Mouse (Mus musculus) limb, embryonic 10.5 days (tissue): Measurements from ENCODE around the gene Sbno2. TPM values are rescaled to one million over a fixed set of nuclear protein-coding genes. Genes with fewer than 3 reads are reported as not detected.

ENCODE experiments used
- DNase-seq: peaks from one replicate; pipeline ENCODE4 v3.0.0-alpha.2; 2017; ENCODE audit warnings: low spot score
- H3K27ac ChIP-seq: fragments of 300-500 bp; sonication (generic); 2 replicates; pipeline ENCODE4 v1.5.1; 2016; ENCODE audit warnings: mild to moderate bottlenecking
- H3K27me3 ChIP-seq: fragments of 300-500 bp; sonication (generic); 2 replicates; pipeline ENCODE4 v1.6.1; 2016; ENCODE audit warnings: low read depth, mild to moderate bottlenecking; ENCODE audit not compliant: poor library complexity, severe bottlenecking
- H3K36me3 ChIP-seq: fragments of 300-500 bp; sonication (generic); 2 replicates; pipeline ENCODE4 v1.6.1; 2016; ENCODE audit warnings: mild to moderate bottlenecking, moderate library complexity
- H3K4me1 ChIP-seq: fragments of 300-500 bp; sonication (generic); 2 replicates; pipeline ENCODE4 v1.6.1; 2016
- H3K4me3 ChIP-seq: fragments of 300-500 bp; sonication (generic); 2 replicates; pipeline ENCODE4 v1.5.1; 2016; ENCODE audit warnings: mild to moderate bottlenecking, moderate library complexity
- H3K9me3 ChIP-seq: fragments of 300-500 bp; sonication (generic); replicated peaks from 2 replicates; pipeline ENCODE4 v1.6.1; 2016; ENCODE audit warnings: mild to moderate bottlenecking
- WGBS: fragments of 180-500 bp; shearing (Covaris S2); methylation state at CpG from one replicate; pipeline ENCODE4 v1.1.7; 2016; 5-methylcytosine and 5-hydroxymethylcytosine counted together
- polyA plus RNA-seq: library from polyadenylated mRNA; unstranded; fragments of >200 nt; fragmentation: Nextera tagmentation; extraction: Ambion mirVana; gene quantifications from 2 replicates; pipeline ENCODE4 v1.2.1, GENCODE M21; 2016

Gene Sbno2
- polyA plus RNA-seq, 1 experiment from 2014 or later: 18.4 TPM

DNA sequence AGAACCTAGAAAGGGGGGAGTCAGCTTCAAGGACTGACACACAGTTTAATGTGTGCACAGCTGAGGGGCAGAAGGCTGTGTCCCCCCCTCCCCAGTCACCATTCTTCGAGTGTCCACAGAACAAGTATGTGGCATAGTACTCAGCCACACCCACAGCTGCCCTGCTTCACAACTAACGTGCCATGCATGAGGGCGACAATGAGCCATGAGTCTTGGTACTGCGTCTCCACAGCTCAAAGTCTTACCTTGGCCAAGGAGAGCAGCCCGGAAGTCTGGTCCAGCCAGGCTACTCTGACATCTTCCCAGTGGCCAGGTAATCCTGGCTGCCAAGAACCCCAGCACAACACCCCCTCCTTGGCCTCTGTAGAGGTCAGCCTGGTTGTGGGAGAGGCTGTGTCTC is 12.7 kb downstream of the Sbno2 start:
- WGBS: 90% methylated on average over 5 of the region's 5 CpGs
- Histone ChIP-seq H3K4me1 (peaks cover 23% of the 10 kb centered on the region), H3K36me3 (peaks cover 16% of the 10 kb centered on the region), H3K27me3 (no peaks in the 10 kb centered on the region), H3K4me3 (no peak overlapping the region), H3K27ac (no peak overlapping the region), H3K9me3 (no peaks in the 10 kb centered on the region)
- no peak for DNase-seq

DNA sequence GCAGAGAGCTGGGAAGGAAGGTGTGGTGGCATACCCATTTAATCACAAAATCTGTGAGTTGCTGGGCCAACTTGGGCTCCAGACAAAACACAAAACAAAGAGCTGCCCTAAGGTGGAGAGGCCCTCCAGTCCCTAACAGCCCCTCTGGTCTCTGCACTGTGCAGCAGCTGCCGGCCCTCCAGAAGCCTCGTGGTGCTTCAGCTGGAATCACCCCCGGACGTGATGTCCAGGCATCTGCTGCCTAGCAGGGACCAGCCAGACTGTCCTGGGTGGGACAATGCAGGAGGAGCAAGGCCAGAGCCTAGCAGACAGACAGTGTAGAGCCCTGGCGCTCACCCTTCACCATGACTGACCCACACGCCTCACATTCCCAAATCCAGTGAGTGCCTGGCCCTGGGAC is 13.8 kb downstream of the Sbno2 start:
- Histone ChIP-seq H3K36me3 (peaks cover 16% of the 10 kb centered on the region), H3K27ac (no peak overlapping the region), H3K27me3 (no peaks in the 10 kb centered on the region), H3K4me1 (peaks cover 13% of the 10 kb centered on the region), H3K9me3 (no peaks in the 10 kb centered on the region), H3K4me3 (no peak overlapping the region)
- 93% methylated on average over 6 of the region's 6 CpGs for WGBS
- no peak for DNase-seq

DNA sequence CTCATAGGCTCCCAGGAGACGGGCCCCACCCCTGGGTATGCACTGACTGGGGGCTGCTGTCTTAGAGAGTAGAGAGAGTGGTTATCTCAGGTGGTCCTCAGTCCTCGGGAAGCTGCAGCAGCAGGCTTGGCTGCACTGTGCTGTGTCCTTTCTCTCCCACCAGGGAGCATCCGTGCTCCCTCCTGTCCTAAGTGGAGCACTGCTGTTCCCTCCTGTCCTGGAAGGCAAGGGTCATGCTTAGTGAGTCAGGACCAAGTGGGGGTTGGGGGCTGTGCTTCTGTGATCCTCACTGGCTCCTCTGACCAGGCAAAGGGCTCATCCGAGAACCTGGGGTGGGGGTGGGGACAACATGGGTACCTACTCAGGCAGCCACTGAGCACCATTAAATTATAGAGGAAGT is 16.2 kb downstream of the Sbno2 start:
- Histone ChIP-seq H3K27ac (no peak overlapping the region; the same call in 1 of the 2 replicates), H3K4me3 (0 out of 2 replicates have a peak overlapping the region, but pooled peaks have one; percentile 5)

DNA sequence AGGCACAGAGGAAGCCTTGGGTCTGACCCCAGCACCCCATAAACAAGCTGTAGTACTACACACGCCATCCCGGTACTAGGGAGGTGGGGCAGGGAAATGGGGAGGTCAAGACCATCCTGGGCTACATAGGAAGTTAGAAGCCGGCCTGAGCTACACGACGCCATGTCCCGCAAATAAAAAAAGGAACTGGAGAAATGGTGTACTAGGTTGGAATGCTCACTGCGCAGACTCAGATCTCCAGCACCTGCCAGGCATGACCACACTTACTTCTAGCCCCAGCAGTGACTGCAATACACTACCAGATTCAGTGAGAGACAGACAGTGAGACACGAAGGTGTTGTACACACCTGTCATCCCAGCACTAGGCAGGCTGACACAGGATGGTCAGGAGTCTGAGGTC is 17.9 kb downstream of the Sbno2 start:
- Histone ChIP-seq H3K9me3 (no peaks in the 10 kb centered on the region), H3K4me1 (peaks cover 7% of the 10 kb centered on the region), H3K36me3 (peaks cover 48% of the 10 kb centered on the region), H3K4me3 (no peak overlapping the region), H3K27me3 (no peaks in the 10 kb centered on the region), H3K27ac (no peak overlapping the region)
- no peak for DNase-seq
- WGBS: 93% methylated on average over 8 of the region's 8 CpGs

More for the DNA sequence above, 16.2 kb downstream of the Sbno2 start:
- H3K4me1 ChIP-seq: peaks cover 7% of the 10 kb centered on the region
- no peaks in the 10 kb centered on the region for H3K9me3 ChIP-seq
- H3K36me3 ChIP-seq: peaks cover 31% of the 10 kb centered on the region
- no peak for DNase-seq
- WGBS: 61% methylated on average over 4 of the region's 4 CpGs
- H3K27me3 ChIP-seq: no peaks in the 10 kb centered on the region

DNA sequence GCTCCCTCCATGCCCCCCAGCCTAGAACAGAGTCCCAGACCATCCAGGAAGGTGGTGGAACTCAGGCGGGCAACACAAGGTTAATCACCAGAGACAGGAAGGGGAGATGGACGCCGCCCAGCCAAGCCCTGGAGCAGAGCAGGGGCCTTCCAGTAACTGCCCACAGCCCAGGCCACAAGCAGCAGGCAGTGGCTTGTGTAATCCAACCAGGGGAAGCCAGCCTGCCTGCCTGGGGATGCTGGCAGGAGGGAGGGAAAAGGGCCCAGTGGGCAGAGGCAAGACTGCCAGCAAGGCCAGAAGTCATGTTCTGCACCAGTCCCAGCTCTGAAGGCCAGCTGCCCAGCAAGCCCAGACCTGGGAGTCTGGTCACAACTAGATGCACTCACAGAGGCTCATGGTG is 18.5 kb downstream of the Sbno2 start:
- no peak overlapping the region for H3K4me3 ChIP-seq
- peaks cover 54% of the 10 kb centered on the region for H3K36me3 ChIP-seq
- WGBS: 77% methylated on average over 3 of the region's 3 CpGs
- peaks cover 7% of the 10 kb centered on the region for H3K4me1 ChIP-seq
- no peaks in the 10 kb centered on the region for H3K9me3 ChIP-seq
- peak overlapping the region; percentile 31; the same call in 1 of the 2 replicates for H3K27ac ChIP-seq
- H3K27me3 ChIP-seq: no peaks in the 10 kb centered on the region
- DNase-seq: no peak

DNA sequence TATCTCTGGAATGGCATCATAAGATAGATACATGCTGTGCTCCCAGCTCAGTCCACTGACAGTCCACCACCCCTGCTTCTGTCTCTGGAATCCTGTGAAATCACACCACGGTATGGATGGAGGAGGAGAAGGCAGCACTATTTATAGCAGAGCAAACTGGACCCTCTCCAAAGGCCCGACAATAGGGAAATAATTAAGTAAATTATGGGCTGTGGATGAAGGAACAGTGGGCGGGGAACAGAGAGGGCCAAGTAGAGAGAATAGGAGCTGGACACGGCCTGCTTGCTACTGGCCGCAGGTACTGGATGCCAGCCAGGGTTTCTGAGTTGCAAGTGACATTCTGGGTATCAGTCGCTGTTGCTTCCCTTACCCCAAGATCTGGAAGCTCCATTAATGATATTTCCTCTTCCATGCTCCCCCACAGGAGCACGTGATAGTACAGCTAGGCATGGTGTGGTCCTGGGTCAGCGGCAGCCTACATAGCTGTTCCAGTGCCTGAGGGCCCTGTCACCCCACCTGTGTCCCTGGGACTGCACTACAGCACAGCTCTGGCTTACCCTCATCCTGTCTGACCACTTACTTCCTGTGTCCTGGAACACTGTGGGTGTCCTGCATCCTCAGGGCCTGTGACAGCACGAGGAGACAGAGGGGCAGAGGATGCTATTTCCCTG is 20.4 kb downstream of the Sbno2 start:
- no peaks in the 10 kb centered on the region for H3K9me3 ChIP-seq
- no peak for DNase-seq
- no peaks in the 10 kb centered on the region for H3K27me3 ChIP-seq
- 84% methylated on average over 9 of the region's 9 CpGs for WGBS
- H3K27ac ChIP-seq: no peak overlapping the region
- peaks cover 64% of the 10 kb centered on the region for H3K36me3 ChIP-seq
- H3K4me3 ChIP-seq: no peak overlapping the region
- peaks cover 7% of the 10 kb centered on the region for H3K4me1 ChIP-seq

DNA sequence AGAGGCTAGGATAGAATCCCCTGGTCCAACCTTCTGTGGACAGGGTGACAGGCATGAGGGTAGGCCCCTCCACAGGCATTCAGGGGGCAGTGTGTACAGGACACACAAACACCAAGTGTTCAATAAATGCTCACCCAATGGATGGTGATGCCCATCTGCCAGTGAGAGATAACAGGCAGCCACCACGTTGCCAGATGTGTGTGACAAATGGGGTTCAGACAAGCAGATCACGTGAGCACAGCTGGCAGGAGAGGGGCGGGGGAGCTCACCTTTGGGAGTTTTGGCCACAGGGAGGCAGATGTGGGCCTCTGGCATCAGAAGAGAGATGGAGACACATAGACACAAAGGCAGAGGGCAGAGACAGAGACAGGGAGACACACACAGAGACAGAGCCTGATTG is 24.3 kb downstream of the Sbno2 start:
- Histone ChIP-seq H3K4me1 (peaks cover 2% of the 10 kb centered on the region), H3K36me3 (peaks cover 82% of the 10 kb centered on the region), H3K4me3 (no peak overlapping the region), H3K27me3 (no peaks in the 10 kb centered on the region), H3K9me3 (no peaks in the 10 kb centered on the region), H3K27ac (no peak overlapping the region)
- WGBS: 82% methylated on average over 3 of the region's 3 CpGs
- DNase-seq: no peak

DNA sequence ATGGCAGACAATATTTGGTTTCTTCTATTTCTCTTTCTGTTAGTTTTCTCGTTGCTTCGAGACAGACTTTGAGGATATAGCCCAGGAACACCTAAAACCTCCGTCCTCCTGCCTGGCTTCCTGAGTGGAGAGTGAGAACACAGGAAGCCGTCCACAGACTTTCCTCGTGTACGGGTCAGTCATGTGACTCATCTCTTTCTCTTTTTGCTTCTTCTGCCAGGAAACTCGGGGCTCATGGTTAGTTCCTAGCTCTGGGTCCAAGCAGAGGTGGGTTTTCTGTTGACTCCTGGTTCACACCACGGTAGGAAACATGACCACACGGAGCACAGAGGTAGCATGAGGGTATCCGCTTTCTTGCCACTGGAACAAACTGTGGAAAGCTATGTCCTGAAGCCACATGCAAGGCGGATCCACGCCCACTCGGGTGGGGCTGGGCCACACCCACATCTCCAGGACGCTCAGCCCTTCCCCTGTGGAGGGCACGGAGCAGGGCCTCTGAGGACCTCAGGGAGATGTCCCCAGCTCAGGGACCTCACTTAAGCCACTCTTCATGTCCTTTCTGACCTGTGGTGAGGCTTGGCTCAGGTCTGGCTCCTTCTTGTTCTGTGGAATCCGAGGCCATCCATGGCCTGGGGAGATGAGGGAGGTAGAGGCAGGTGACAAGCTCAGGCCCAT is 24.8 kb downstream of the Sbno2 start:
- WGBS: 87% methylated on average over 16 of the region's 16 CpGs
- H3K4me3 ChIP-seq: no peak overlapping the region

DNA sequence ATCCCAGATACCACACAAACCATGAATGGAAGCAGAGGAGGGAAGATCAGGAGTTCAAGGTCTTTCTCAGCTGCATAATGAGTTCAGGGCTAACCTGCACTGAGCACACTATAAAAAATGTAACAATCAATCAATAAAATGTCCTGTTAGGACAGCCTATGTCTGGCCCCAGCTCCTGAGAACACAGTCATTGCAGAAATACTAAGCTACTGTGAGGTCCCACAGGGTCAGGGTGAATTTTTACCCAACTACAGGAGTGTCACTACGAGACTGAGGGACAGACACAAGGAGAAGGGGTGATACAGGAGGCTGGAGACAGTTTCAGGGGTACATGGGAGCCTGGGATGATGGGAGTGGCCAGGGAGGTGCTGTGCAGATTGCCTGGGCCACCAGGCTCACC is 27.0 kb downstream of the Sbno2 start:
- H3K4me1 ChIP-seq: peaks cover 23% of the 10 kb centered on the region
- no peak for DNase-seq
- H3K9me3 ChIP-seq: no peaks in the 10 kb centered on the region
- WGBS: 94% methylated on average over 1 of the region's 1 CpGs
- no peak overlapping the region for H3K27ac ChIP-seq
- H3K36me3 ChIP-seq: peaks cover 57% of the 10 kb centered on the region
- H3K4me3 ChIP-seq: no peak overlapping the region
- H3K27me3 ChIP-seq: no peaks in the 10 kb centered on the region

More for the DNA sequence above, 24.8 kb downstream of the Sbno2 start:
- no peaks in the 10 kb centered on the region for H3K9me3 ChIP-seq
- peaks cover 79% of the 10 kb centered on the region for H3K36me3 ChIP-seq
- H3K27ac ChIP-seq: no peak overlapping the region
- H3K27me3 ChIP-seq: no peaks in the 10 kb centered on the region
- DNase-seq: no peak
- peaks cover 7% of the 10 kb centered on the region for H3K4me1 ChIP-seq

DNA sequence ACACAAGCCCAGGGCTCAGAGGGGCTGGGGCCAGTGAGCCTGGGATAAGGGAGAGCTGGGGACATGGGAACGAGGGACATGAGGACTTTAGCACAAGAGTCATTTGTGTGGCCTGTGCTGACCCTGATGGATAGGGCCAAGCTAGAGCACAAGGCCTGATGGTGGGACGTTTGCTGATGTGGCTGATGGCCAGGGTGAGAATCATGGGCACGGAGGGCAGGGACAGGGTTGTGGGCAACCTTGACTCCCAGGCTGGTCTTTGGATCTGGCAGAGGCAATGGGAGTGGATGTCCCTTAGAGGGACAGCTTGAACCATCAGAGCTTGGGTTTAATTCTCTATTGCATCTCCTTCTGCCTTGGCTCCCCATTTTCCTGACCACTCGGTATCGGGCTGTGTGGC is 28.1 kb downstream of the Sbno2 start:
- no peak for DNase-seq
- Histone ChIP-seq H3K27ac (no peak overlapping the region), H3K27me3 (no peaks in the 10 kb centered on the region), H3K9me3 (no peaks in the 10 kb centered on the region), H3K4me3 (no peak overlapping the region), H3K4me1 (peaks cover 29% of the 10 kb centered on the region), H3K36me3 (peaks cover 49% of the 10 kb centered on the region)
- WGBS: 90% methylated on average over 5 of the region's 5 CpGs

DNA sequence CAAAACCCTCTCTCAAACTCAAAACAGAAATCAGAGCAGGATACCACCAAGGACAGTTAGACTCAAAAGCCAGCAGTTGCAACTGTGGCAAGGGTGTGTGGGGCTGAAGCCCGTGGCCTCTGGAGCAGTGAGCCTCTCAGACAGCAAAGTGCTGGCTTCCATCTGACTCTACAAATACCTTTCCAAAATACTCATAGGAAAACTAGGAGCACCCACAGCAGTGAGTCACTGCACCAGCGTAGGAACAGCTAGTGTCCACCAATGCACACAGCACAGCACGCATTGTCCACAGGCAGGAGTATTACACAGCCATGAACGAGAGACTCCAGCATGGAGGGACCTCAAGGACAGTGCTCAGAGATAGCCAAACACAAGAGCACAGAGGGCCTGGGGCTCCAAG is 29.0 kb downstream of the Sbno2 start:
- H3K36me3 ChIP-seq: peaks cover 44% of the 10 kb centered on the region
- H3K27ac ChIP-seq: no peak overlapping the region
- H3K27me3 ChIP-seq: no peaks in the 10 kb centered on the region
- H3K4me1 ChIP-seq: peaks cover 39% of the 10 kb centered on the region
- H3K4me3 ChIP-seq: no peak overlapping the region
- DNase-seq: no peak
- H3K9me3 ChIP-seq: no peaks in the 10 kb centered on the region
- 95% methylated on average over 4 of the region's 4 CpGs for WGBS

DNA sequence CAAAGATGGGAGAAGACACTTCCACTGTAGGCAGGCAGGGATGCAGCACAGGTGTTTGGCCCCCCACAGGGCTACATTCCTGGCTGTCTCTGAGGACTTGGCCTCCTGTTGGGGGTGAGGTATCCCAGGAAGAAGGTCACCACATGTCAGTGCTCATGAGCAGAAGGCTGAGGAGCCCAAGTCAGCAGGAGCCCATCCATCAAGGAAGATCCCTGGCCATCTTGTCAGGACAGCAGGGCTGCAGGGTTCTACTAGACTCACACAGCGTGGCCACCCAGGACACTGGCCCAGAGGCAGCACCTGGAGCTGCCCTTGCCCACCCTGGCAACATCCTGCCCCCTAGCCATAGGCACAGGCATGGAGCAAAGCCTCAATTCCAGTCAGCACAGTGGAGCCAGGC is 29.4 kb downstream of the Sbno2 start:
- H3K4me1 ChIP-seq: peaks cover 43% of the 10 kb centered on the region
- DNase-seq: no peak
- no peaks in the 10 kb centered on the region for H3K9me3 ChIP-seq
- peaks cover 39% of the 10 kb centered on the region for H3K36me3 ChIP-seq
- 52% methylated on average over 1 of the region's 1 CpGs for WGBS
- no peak overlapping the region for H3K4me3 ChIP-seq
- peak overlapping the region; percentile 21; the same call in 1 of the 2 replicates for H3K27ac ChIP-seq
- no peaks in the 10 kb centered on the region for H3K27me3 ChIP-seq

DNA sequence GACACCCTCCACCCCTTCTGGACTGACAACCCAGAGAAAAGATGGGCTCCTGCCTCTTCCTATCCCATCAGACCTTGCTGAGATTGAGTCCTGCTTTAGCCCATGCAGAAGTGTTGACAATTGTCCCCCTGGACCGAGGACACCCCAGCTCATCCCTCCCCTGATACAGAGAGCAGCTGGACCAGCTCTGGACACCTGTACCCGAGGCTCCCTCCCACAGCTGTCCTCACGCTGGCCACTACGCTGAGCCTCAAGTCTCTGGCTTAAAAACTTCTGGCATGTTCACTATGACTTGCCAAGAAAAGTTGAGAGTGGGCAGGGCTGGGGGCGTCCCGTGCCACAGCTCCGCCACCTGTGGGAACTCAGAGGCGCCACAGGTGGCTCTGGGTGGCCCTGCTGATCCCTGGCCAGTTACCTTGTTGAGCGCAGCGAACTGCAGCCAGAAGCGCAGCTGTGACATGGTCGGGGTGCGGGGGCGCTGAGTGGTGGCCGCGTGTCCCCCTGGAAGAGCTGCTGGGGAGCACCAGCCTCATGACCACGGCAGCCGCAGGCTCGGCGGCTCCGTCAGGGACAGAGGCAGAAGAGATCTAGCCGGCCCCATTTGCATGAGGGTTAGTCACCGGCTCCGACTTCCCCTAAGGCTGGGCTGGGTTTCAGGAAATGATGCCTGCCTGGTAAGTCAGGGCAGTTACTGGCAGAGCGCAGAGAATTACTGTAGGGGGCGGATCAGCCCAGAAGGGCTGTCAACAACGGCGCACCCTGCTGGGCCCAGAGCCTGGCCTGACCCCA is 30.4 kb downstream of the Sbno2 start:
- H3K4me3 ChIP-seq: peak overlapping the region; percentile 37
- peak; percentile 40 for DNase-seq
- H3K27ac ChIP-seq: peak overlapping the region; percentile 56
- no peaks in the 10 kb centered on the region for H3K9me3 ChIP-seq
- 16% methylated on average over 28 of the region's 28 CpGs for WGBS
- peaks cover 32% of the 10 kb centered on the region for H3K36me3 ChIP-seq
- no peaks in the 10 kb centered on the region for H3K27me3 ChIP-seq
- H3K4me1 ChIP-seq: peaks cover 48% of the 10 kb centered on the region
